ENCODE assay signal across 20 mouse cellular contexts in the genomic region with DNA sequence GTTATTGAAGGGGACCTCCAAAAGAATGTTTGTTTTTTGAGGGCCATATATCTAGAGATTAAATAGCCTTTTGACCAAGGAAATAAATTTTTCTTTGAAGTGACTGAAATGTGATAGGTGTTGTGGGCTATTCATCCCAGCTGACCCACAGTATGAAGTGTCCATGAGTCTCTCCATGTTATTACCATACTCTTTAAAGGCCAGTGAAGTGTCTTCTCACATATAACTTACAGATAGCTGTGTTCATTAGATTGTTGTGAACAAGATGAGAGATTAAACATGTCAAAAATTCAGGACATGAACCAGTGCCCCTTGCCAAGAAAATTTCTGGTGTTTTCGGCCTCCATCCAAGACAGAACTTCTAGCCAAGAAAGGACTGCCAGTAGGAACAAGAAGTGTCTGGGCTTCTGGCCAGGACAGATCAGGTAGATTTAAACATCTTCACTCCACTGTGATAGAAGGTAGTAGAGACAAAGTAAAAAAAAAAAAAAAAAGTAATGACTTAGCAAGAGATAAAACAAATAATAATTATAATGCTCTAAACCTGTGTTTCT.
DNase-seq lines count a peak whose midpoint lies in the region; ATAC-seq and TF ChIP-seq lines count a peak whose summit lies in the region.
"Had no signal": no experiment of that assay in that cellular context is flagged by ENCODE, and none has a peak within 500 bp of the region (broad histone marks: within the 10 kb centered on the region; RNA-seq: fewer than 3 reads in every experiment).

No protein-coding gene starts in this region.

- no peaks in the 10 kb centered on the region for H3K36me3 ChIP-seq in midbrain, postnatal 0 days (ENCODE audit: insufficient read depth, low read length)
- H3K36me3 ChIP-seq in midbrain, embryonic 10.5 days, result no peaks in the 10 kb centered on the region
- H3K36me3 ChIP-seq: forebrain, embryonic 10.5 days; neural tube, embryonic 15.5 days had no signal

- no peak overlapping the region for H3K27ac ChIP-seq in midbrain, postnatal 0 days (ENCODE audit: low read depth, low read length)
- H3K27ac ChIP-seq in midbrain, embryonic 10.5 days (replicated peaks), result no peak overlapping the region
- H3K27ac ChIP-seq: forebrain, embryonic 10.5 days; kidney, postnatal 0 days; neural tube, embryonic 15.5 days had no signal

- WGBS in midbrain, postnatal 0 days, result 78% methylated on average over 1 of the region's 1 CpGs
- 89% methylated on average over 1 of the region's 1 CpGs for WGBS in midbrain, embryonic 10.5 days

- no peak for ATAC-seq in midbrain, postnatal 0 days (ENCODE audit: low FRiP score)
- ATAC-seq: forebrain, embryonic 16.5 days had no signal

- H3K27me3 ChIP-seq in midbrain, postnatal 0 days (ENCODE audit: insufficient read depth, low read length), result no peaks in the 10 kb centered on the region
- no peaks in the 10 kb centered on the region for H3K27me3 ChIP-seq in midbrain, embryonic 10.5 days (ENCODE audit: low read depth, poor library complexity, severe bottlenecking)
- H3K27me3 ChIP-seq: neural tube, embryonic 15.5 days had no signal

- H3K4me1 ChIP-seq in midbrain, postnatal 0 days (ENCODE audit: insufficient read depth, low read length), result no peaks in the 10 kb centered on the region
- H3K4me1 ChIP-seq in midbrain, embryonic 10.5 days, result no peaks in the 10 kb centered on the region
- H3K4me1 ChIP-seq: forebrain, embryonic 10.5 days; neural tube, embryonic 15.5 days had no signal

- H3K4me2 ChIP-seq in midbrain, postnatal 0 days (ENCODE audit: low read depth, low read length, poor library complexity, severe bottlenecking), result no peak overlapping the region
- H3K4me2 ChIP-seq: heart, embryonic 11.5 days; midbrain, embryonic 11.5 days; neural tube, embryonic 15.5 days had no signal

- no peak overlapping the region for H3K4me3 ChIP-seq in midbrain, postnatal 0 days (ENCODE audit: low read depth, low read length)
- H3K4me3 ChIP-seq in midbrain, embryonic 10.5 days, result no peak overlapping the region
- H3K4me3 ChIP-seq: forebrain, embryonic 10.5 days; neural tube, embryonic 15.5 days had no signal

- no peak for TF ChIP-seq CTCF in midbrain, postnatal 0 days (IDR thresholded peaks at IDR 0.05)

- no peaks in the 10 kb centered on the region for H3K9me3 ChIP-seq in midbrain, postnatal 0 days (ENCODE audit: low read length)
- H3K9me3 ChIP-seq in midbrain, embryonic 10.5 days (replicated peaks), result no peaks in the 10 kb centered on the region
- H3K9me3 ChIP-seq: forebrain, embryonic 10.5 days; neural tube, embryonic 15.5 days had no signal

- H3K9ac ChIP-seq in midbrain, postnatal 0 days (replicated peaks; ENCODE audit: low read length, poor library complexity, severe bottlenecking), result no peak overlapping the region
- H3K9ac ChIP-seq: neural tube, embryonic 15.5 days had no signal

- DNase-seq in adrenal gland, postnatal 10 days, result peak; percentile 22
- no peak for DNase-seq in adrenal gland, adult (ENCODE audit: inconsistent age in 2 of 2, low spot score in 1 of 2)
- DNase-seq in kidney, adult 9 months, result peak; percentile 3
- DNase-seq in kidney, postnatal 25 days, result no peak
- peak; percentile 65 for DNase-seq in midbrain, postnatal 0 days (ENCODE audit: low spot score)
- DNase-seq in midbrain, embryonic 10.5 days (ENCODE audit: low spot score), result no peak
- peak; percentile 19 to 52 for DNase-seq in cerebellum, postnatal 25 days
- DNase-seq in thymus, postnatal 14 days, result no peak
- DNase-seq: adrenal gland, postnatal 36 days; gastrocnemius, postnatal 14 days; heart, adult 11 months; kidney, adult 11 months; right cerebral cortex, postnatal 14 days; spleen, adult 18-20 months had no signal

Comparison
In these comparisons a context has a peak if more than half of its experiments do, and no peak if none do; other contexts are left out.
1. DNase-seq: peak in adrenal gland, postnatal 10 days (single experiment), kidney, adult 9 months (single experiment), midbrain, postnatal 0 days (single experiment) and cerebellum, postnatal 25 days (2 of 2); none in adrenal gland, adult (0 of 2), kidney, postnatal 25 days (0 of 2), midbrain, embryonic 10.5 days (single experiment) and thymus, postnatal 14 days (single experiment).